Mouse (Mus musculus) layer of hippocampus, adult 8-10 months (tissue): ENCODE data around the gene Ndufaf4. TPM values are rescaled to one million over a fixed set of nuclear protein-coding genes. Genes with fewer than 3 reads are reported as not detected.

ENCODE experiments used
- total RNA-seq, 4 experiments: library from RNA; stranded (reverse); gene quantifications; 2 replicates each; pipeline ENCODE4 v1.2.4; 2022

The Ndufaf4 gene
- total RNA-seq, 4 experiments from 2014 or later, result 31.4 to 37.9 (median 34.9) TPM

Other genes with a start within 250 kb of the Ndufaf4 start
- gene Klhl32, start 47.0 kb upstream of the Ndufaf4 start, total RNA-seq, result 10 to 100 TPM; 16.5 to 20.4 (median 18.2) TPM
- 10 to 100 TPM; 28.6 to 44.0 (median 37.5) TPM for gene Gpr63, start 68.3 kb downstream of the Ndufaf4 start, total RNA-seq